30 mouse cellular contexts compared by ENCODE assay signal in genomic region chr13:116879580-116880192, GRCm38 (mm10).
DNase-seq lines count a peak whose midpoint lies in the region; ATAC-seq and TF ChIP-seq lines count a peak whose summit lies in the region.
"Had no signal": no experiment of that assay in that cellular context is flagged by ENCODE, and none has a peak within 500 bp of the region (broad histone marks: within the 10 kb centered on the region; RNA-seq: fewer than 3 reads in every experiment).

No protein-coding gene starts in this region.

- TF ChIP-seq CTCF in kidney, adult 2 months (conservative IDR thresholded peaks at IDR 0.05; ENCODE audit: insufficient read depth, insufficient read length, low read depth, low read length) = no peak
- TF ChIP-seq CTCF in heart, adult 2 months (IDR thresholded peaks at IDR 0.05) = no peak
- no peak for TF ChIP-seq CTCF in thymus, adult 2 months (IDR thresholded peaks at IDR 0.05; ENCODE audit: borderline replicate concordance, control insufficient read depth, extremely low read depth, insufficient read depth, low read length, poor library complexity)

- no peaks in the 10 kb centered on the region for H3K27me3 ChIP-seq in kidney, embryonic 15.5 days
- H3K27me3 ChIP-seq in kidney, adult 2 months (replicated peaks; ENCODE audit: control insufficient read depth, insufficient read depth, low read length) = no peaks in the 10 kb centered on the region
- H3K27me3 ChIP-seq in hindbrain, embryonic 16.5 days (replicated peaks; ENCODE audit: control insufficient read depth, insufficient read depth, low read length) = no peaks in the 10 kb centered on the region
- no peaks in the 10 kb centered on the region for H3K27me3 ChIP-seq in heart, adult 2 months (ENCODE audit: control insufficient read depth, insufficient read depth, low read length)
- H3K27me3 ChIP-seq in thymus, adult 2 months (ENCODE audit: control insufficient read depth, insufficient read depth, low read length) = no peaks in the 10 kb centered on the region
- H3K27me3 ChIP-seq: CH12.LX; limb, embryonic 15.5 days; lung, embryonic 15.5 days; megakaryocyte, embryonic 14.5 days; midbrain, embryonic 15.5 days; Patski had no signal

- no peak overlapping the region for H3K9ac ChIP-seq in kidney, embryonic 15.5 days
- H3K9ac ChIP-seq in hindbrain, embryonic 16.5 days (ENCODE audit: low read depth, low read length) = no peak overlapping the region
- H3K9ac ChIP-seq in heart, adult 2 months (ENCODE audit: low read depth, low read length) = no peak overlapping the region
- H3K9ac ChIP-seq: limb, embryonic 15.5 days; liver, embryonic 14.5 days; lung, embryonic 15.5 days; midbrain, embryonic 15.5 days had no signal

- 0 out of 2 replicates have a peak, but pooled peaks cover 9% of the 10 kb centered on the region for H3K36me3 ChIP-seq in kidney, embryonic 15.5 days
- H3K36me3 ChIP-seq in kidney, adult 2 months (ENCODE audit: control insufficient read depth, insufficient read depth, low read length) = no peaks in the 10 kb centered on the region
- H3K36me3 ChIP-seq in hindbrain, embryonic 16.5 days (ENCODE audit: control insufficient read depth, insufficient read depth, low read length) = peaks cover 5% of the 10 kb centered on the region
- H3K36me3 ChIP-seq in heart, adult 2 months (ENCODE audit: control insufficient read depth, insufficient read depth, low read length) = no peaks in the 10 kb centered on the region
- H3K36me3 ChIP-seq in thymus, adult 2 months (ENCODE audit: control insufficient read depth, insufficient read depth, low read length) = no peaks in the 10 kb centered on the region
- H3K36me3 ChIP-seq: G1E; lung, embryonic 15.5 days; midbrain, embryonic 15.5 days had no signal

- DNase-seq in kidney, adult 2 months = no peak
- DNase-seq in right cerebral cortex, adult 18-20 months = peak; percentile 5
- no peak for DNase-seq in right cerebral cortex, postnatal 25 days
- DNase-seq in heart, adult 2 months = no peak
- no peak for DNase-seq in thymus, adult 2 months
- DNase-seq: adrenal gland, adult 2 months; B cell, adult 2 months; cerebellum, adult 9-11 months; gastrocnemius, postnatal 25 days; heart, adult 18-20 months; kidney, adult 18-20 months; left cerebral cortex, postnatal 4 days; lung, postnatal 36 days; retina, postnatal 1 day; right cerebral cortex, postnatal 4 days; thymus, postnatal 36 days had no signal

- H3K4me2 ChIP-seq in kidney, embryonic 15.5 days = no peak overlapping the region
- no peak overlapping the region for H3K4me2 ChIP-seq in hindbrain, embryonic 16.5 days (ENCODE audit: low read length)
- H3K4me2 ChIP-seq: limb, embryonic 15.5 days; lung, embryonic 15.5 days; midbrain, embryonic 15.5 days had no signal

- no peak overlapping the region for H3K4me3 ChIP-seq in kidney, embryonic 15.5 days (replicated peaks)
- no peak overlapping the region for H3K4me3 ChIP-seq in kidney, adult 2 months (ENCODE audit: insufficient read depth, low read depth, low read length)
- no peak overlapping the region for H3K4me3 ChIP-seq in hindbrain, embryonic 16.5 days (ENCODE audit: low read length)
- no peak overlapping the region for H3K4me3 ChIP-seq in heart, adult 2 months
- no peak overlapping the region for H3K4me3 ChIP-seq in thymus, adult 2 months (ENCODE audit: control insufficient read depth, insufficient read depth, low read length)
- H3K4me3 ChIP-seq: forebrain, embryonic 10.5 days; limb, embryonic 15.5 days; lung, embryonic 15.5 days; megakaryocyte, embryonic 14.5 days; midbrain, embryonic 15.5 days; myocyte had no signal

- ATAC-seq in kidney, embryonic 15.5 days (replicated peaks; ENCODE audit: low FRiP score) = peak; percentile 61; the same call in 1 of the 2 replicates
- ATAC-seq in hindbrain, embryonic 16.5 days = 0 out of 2 replicates have a peak, but pooled peaks have one; percentile 51
- ATAC-seq: forebrain, embryonic 16.5 days; inflammation-experienced regulatory T-cells, adult 6 months; midbrain, embryonic 15.5 days; Patski had no signal

- H3K9me3 ChIP-seq in kidney, embryonic 15.5 days (replicated peaks) = no peaks in the 10 kb centered on the region
- peaks cover 2% of the 10 kb centered on the region; the same call in 1 of the 2 replicates for H3K9me3 ChIP-seq in hindbrain, embryonic 16.5 days (ENCODE audit: control insufficient read depth, low read length)
- H3K9me3 ChIP-seq: forebrain, embryonic 10.5 days; limb, embryonic 15.5 days; lung, embryonic 15.5 days; megakaryocyte, embryonic 14.5 days; midbrain, embryonic 15.5 days had no signal

- H3K4me1 ChIP-seq in kidney, embryonic 15.5 days = peaks cover 9% of the 10 kb centered on the region
- H3K4me1 ChIP-seq in kidney, adult 2 months (ENCODE audit: control insufficient read depth, insufficient read depth, low read length) = peaks cover 2% of the 10 kb centered on the region; the same call in 1 of the 2 replicates
- no peaks in the 10 kb centered on the region for H3K4me1 ChIP-seq in hindbrain, embryonic 16.5 days (ENCODE audit: control insufficient read depth, insufficient read depth, low read depth, low read length)
- H3K4me1 ChIP-seq in heart, adult 2 months (ENCODE audit: control insufficient read depth, insufficient read depth, low read length) = no peaks in the 10 kb centered on the region
- no peaks in the 10 kb centered on the region for H3K4me1 ChIP-seq in thymus, adult 2 months (replicated peaks; ENCODE audit: control insufficient read depth, insufficient read depth, low read length)
- H3K4me1 ChIP-seq: forebrain, embryonic 10.5 days; limb, embryonic 15.5 days; megakaryocyte, embryonic 14.5 days; midbrain, embryonic 15.5 days had no signal

- 0 out of 2 replicates have a peak overlapping the region, but pooled peaks have one; percentile 29 for H3K27ac ChIP-seq in kidney, embryonic 15.5 days
- H3K27ac ChIP-seq in kidney, adult 2 months (ENCODE audit: insufficient read depth, low read depth, low read length) = no peak overlapping the region
- H3K27ac ChIP-seq in hindbrain, embryonic 16.5 days (ENCODE audit: low read depth, low read length) = no peak overlapping the region
- H3K27ac ChIP-seq in heart, adult 2 months = no peak overlapping the region
- H3K27ac ChIP-seq in thymus, adult 2 months (ENCODE audit: control insufficient read depth, insufficient read depth, low read length) = no peak overlapping the region
- H3K27ac ChIP-seq: forebrain, embryonic 10.5 days; limb, embryonic 15.5 days; liver, embryonic 14.5 days; lung, embryonic 15.5 days; midbrain, embryonic 15.5 days had no signal

- H3K79me2 ChIP-seq in heart, adult 2 months (replicated peaks; ENCODE audit: control insufficient read depth, insufficient read depth, low read length) = no peaks in the 10 kb centered on the region

- 68% methylated on average over 10 of the region's 10 CpGs for WGBS in kidney, embryonic 15.5 days
- 80% methylated on average over 10 of the region's 10 CpGs for WGBS in kidney, adult 2 months
- 77% methylated on average over 10 of the region's 10 CpGs for WGBS in hindbrain, embryonic 16.5 days
- 93% methylated on average over 10 of the region's 10 CpGs for WGBS in heart, adult 2 months
- 96% methylated on average over 10 of the region's 10 CpGs for WGBS in thymus, adult 2 months

- no peak for TF ChIP-seq POLR2A in kidney, adult 2 months (IDR thresholded peaks at IDR 0.05; ENCODE audit: low read depth, low read length)
- no peak for TF ChIP-seq POLR2A in heart, adult 2 months (IDR thresholded peaks at IDR 0.05; ENCODE audit: insufficient read depth, low read depth, low read length)
- no peak for TF ChIP-seq POLR2A in thymus, adult 2 months (IDR thresholded peaks at IDR 0.05; ENCODE audit: control insufficient read depth, extremely low read depth, insufficient read depth, low read length, poor library complexity)

- intact Hi-C loops in heart, adult 2 months (cut with DNase I) = no loop called here

- no peak for TF ChIP-seq EP300 in heart, adult 2 months (IDR thresholded peaks at IDR 0.05; ENCODE audit: insufficient read depth, low read depth, low read length)
